Mouse (Mus musculus): ENCODE measurements at regions not wholly inside any gene's neighbourhood (a gene's known extent, or its start where the extent isn't known, plus 50 kb on each side); places are given as distances from the start of the nearest gene placed in this dataset.

GRCm38 (mm10) chr14:72219523-72219922 lies 272.1 kb downstream of the Gm9195 start:
- no peak for DNase-seq (ENCODE audit: low read depth, low spot score)

GRCm38 (mm10) chr14:72200307-72200706 lies 291.3 kb downstream of the Gm9195 start:
- DNase-seq (ENCODE audit: low read depth, low spot score) = no peak

- no peak for DNase-seq (ENCODE audit: low read depth, low spot score)
Measured at GRCm38 (mm10) chr14:72199900-72200299, 291.7 kb downstream of the Gm9195 start.

- DNase-seq (ENCODE audit: low read depth, low spot score) = no peak
Measured at GRCm38 (mm10) chr14:72197972-72198371, 293.7 kb downstream of the Gm9195 start.

- no peak for DNase-seq (ENCODE audit: low read depth, low spot score)
Measured at GRCm38 (mm10) chr14:72187329-72187984, 304.2 kb downstream of the Gm9195 start.

GRCm38 (mm10) chr14:72175751-72176150 lies 315.9 kb downstream of the Gm9195 start:
- no peak for DNase-seq (ENCODE audit: low read depth, low spot score)

GRCm38 (mm10) chr14:72172549-72173405 lies 318.9 kb downstream of the Gm9195 start:
- no peak for DNase-seq (ENCODE audit: low read depth, low spot score)

- DNase-seq (ENCODE audit: low read depth, low spot score) = no peak
Measured at GRCm38 (mm10) chr14:72171777-72172176, 319.9 kb downstream of the Gm9195 start.

GRCm38 (mm10) chr14:72158537-72159323 lies 332.9 kb downstream of the Gm9195 start:
- no peak for DNase-seq (ENCODE audit: low read depth, low spot score)

- no peak for DNase-seq (ENCODE audit: low read depth, low spot score)
Measured at GRCm38 (mm10) chr14:72155197-72155907, 336.3 kb downstream of the Gm9195 start.

GRCm38 (mm10) chr14:72151676-72152075 lies 340.0 kb downstream of the Gm9195 start:
- DNase-seq (ENCODE audit: low read depth, low spot score) = no peak

- no peak for DNase-seq (ENCODE audit: low read depth, low spot score)
Measured at GRCm38 (mm10) chr14:72149463-72149862, 342.2 kb downstream of the Gm9195 start.

- DNase-seq (ENCODE audit: low read depth, low spot score) = no peak
Measured at GRCm38 (mm10) chr14:72148886-72149285, 342.8 kb downstream of the Gm9195 start.

GRCm38 (mm10) chr14:72146381-72146780 lies 345.3 kb downstream of the Gm9195 start:
- no peak for DNase-seq (ENCODE audit: low read depth, low spot score)

GRCm38 (mm10) chr14:72142883-72143487 lies 348.7 kb downstream of the Gm9195 start:
- no peak for DNase-seq (ENCODE audit: low read depth, low spot score)

- DNase-seq (ENCODE audit: low read depth, low spot score) = no peak
Measured at GRCm38 (mm10) chr14:72141136-72141535, 350.5 kb downstream of the Gm9195 start.

- no peak for DNase-seq (ENCODE audit: low read depth, low spot score)
Measured at GRCm38 (mm10) chr14:72130149-72130548, 361.5 kb downstream of the Gm9195 start.

GRCm38 (mm10) chr14:72121786-72122185 lies 369.9 kb downstream of the Gm9195 start:
- no peak for DNase-seq (ENCODE audit: low read depth, low spot score)

GRCm38 (mm10) chr14:72121006-72121405 lies 370.6 kb downstream of the Gm9195 start:
- DNase-seq (ENCODE audit: low read depth, low spot score) = no peak

GRCm38 (mm10) chr14:72116842-72117241 lies 374.8 kb downstream of the Gm9195 start:
- DNase-seq (ENCODE audit: low read depth, low spot score) = no peak

- no peak for DNase-seq (ENCODE audit: low read depth, low spot score)
Measured at GRCm38 (mm10) chr14:72113377-72113993, 378.2 kb downstream of the Gm9195 start.

All from A20 (cell line).